Mouse (Mus musculus) MEL (cell line): Measurements from ENCODE around the gene 1500009L16Rik. TPM values are rescaled to one million over a fixed set of nuclear protein-coding genes. Genes with fewer than 3 reads are reported as not detected.

ENCODE experiments used
- DNase-seq: peaks from one replicate; pipeline ENCODE4 v3.0.0; 2011; ENCODE audit warnings: low read depth, low spot score
- H3K27ac ChIP-seq: 2 replicates; pipeline ENCODE4 v1.5.1; 2012; ENCODE audit warnings: low read depth, mild to moderate bottlenecking, control low read depth, low read length, moderate library complexity; ENCODE audit not compliant: control insufficient read depth
- H3K27me3 ChIP-seq, 2 experiments: fragments of 150-350 bp in 1 of 2; sonication (generic) in 1 of 2; 2 replicates each; pipeline ENCODE4 v1.6.1; 2012; ENCODE audit warnings: low read length in 2 of 2, mild to moderate bottlenecking in 2 of 2, improper control_type of control experiment in 1 of 2, moderate library complexity in 1 of 2; ENCODE audit not compliant: insufficient read depth in 2 of 2, control insufficient read depth in 1 of 2
- H3K36me3 ChIP-seq, 2 experiments: 2 replicates each; pipeline ENCODE4 v1.6.1; 2012 to 2014; ENCODE audit warnings: low read length in 2 of 2, improper control_type of control experiment in 1 of 2, inconsistent platforms in 1 of 2, mild to moderate bottlenecking in 1 of 2; ENCODE audit not compliant: insufficient read depth in 2 of 2, control insufficient read depth in 1 of 2
- H3K4me1 ChIP-seq, 2 experiments: fragments of 150-350 bp in 1 of 2; sonication (generic) in 1 of 2; 2 replicates each; pipeline ENCODE4 v1.6.1; 2012; ENCODE audit warnings: low read length in 2 of 2, improper control_type of control experiment in 1 of 2, mild to moderate bottlenecking in 1 of 2; ENCODE audit not compliant: insufficient read depth in 2 of 2, control insufficient read depth in 1 of 2
- H3K4me3 ChIP-seq, 2 experiments: fragments of 150-350 bp in 1 of 2; sonication (generic) in 1 of 2; 2 replicates each; pipeline ENCODE4 v1.5.1; 2012; ENCODE audit warnings: low read depth in 2 of 2, low read length in 2 of 2, mild to moderate bottlenecking in 2 of 2, moderate library complexity in 2 of 2, control low read depth in 1 of 2, improper control_type of control experiment in 1 of 2; ENCODE audit not compliant: control insufficient read depth in 1 of 2, insufficient read depth in 1 of 2
- H3K79me2 ChIP-seq: 2 replicates; pipeline ENCODE4 v1.6.1; 2012; ENCODE audit warnings: mild to moderate bottlenecking, low read length, moderate library complexity; ENCODE audit not compliant: control insufficient read depth, poor library complexity, insufficient read depth
- H3K9ac ChIP-seq: 2 replicates; pipeline ENCODE4 v1.6.1; 2012; ENCODE audit warnings: low read depth, mild to moderate bottlenecking, control low read depth, low read length, moderate library complexity; ENCODE audit not compliant: control insufficient read depth, poor library complexity, severe bottlenecking
- H3K9me3 ChIP-seq: fragments of 150-350 bp; sonication (generic); replicated peaks from 2 replicates; pipeline ENCODE4 v1.6.1; 2012; ENCODE audit warnings: mild to moderate bottlenecking, low read length, improper control_type of control experiment, moderate library complexity; ENCODE audit not compliant: insufficient read depth
- CTCF ChIP-seq, 3 experiments: IDR thresholded peaks in 2 of 3; conservative IDR thresholded peaks in 1 of 3; 2 replicates each; pipeline ENCODE4 v1.5.1; 2011 to 2012; ENCODE audit warnings: low read length in 3 of 3, low read depth in 2 of 3, mild to moderate bottlenecking in 2 of 3, improper control_type of control experiment in 1 of 3, inconsistent platforms in 1 of 3, mixed read lengths in 1 of 3, moderate library complexity in 1 of 3; ENCODE audit not compliant: control insufficient read depth in 1 of 3, insufficient read depth in 1 of 3, poor library complexity in 1 of 3, severe bottlenecking in 1 of 3
- EP300 ChIP-seq, 2 experiments: IDR thresholded peaks; 2 replicates each; pipeline ENCODE4 v1.6.1; 2011; ENCODE audit warnings: improper control_type of control experiment in 2 of 2, low read length in 2 of 2, low read depth in 1 of 2, mild to moderate bottlenecking in 1 of 2
- ETS1 ChIP-seq: IDR thresholded peaks from 2 replicates; pipeline ENCODE4 v1.6.1; 2012; ENCODE audit warnings: low read depth, mild to moderate bottlenecking, inconsistent platforms, low read length, improper control_type of control experiment, moderate library complexity
- GATA1 ChIP-seq: IDR thresholded peaks from 2 replicates; pipeline ENCODE4 v1.6.1; 2011; ENCODE audit warnings: low read depth, low read length, improper control_type of control experiment
- HCFC1 ChIP-seq: IDR thresholded peaks from 2 replicates; pipeline ENCODE4 v1.6.1; 2012; ENCODE audit warnings: low read depth, mild to moderate bottlenecking, inconsistent platforms, low read length, improper control_type of control experiment, moderate library complexity
- JUND ChIP-seq: IDR thresholded peaks from 2 replicates; pipeline ENCODE4 v1.6.1; 2011; ENCODE audit warnings: low read depth, mild to moderate bottlenecking, improper control_type of control experiment, low read length
- KAT2A ChIP-seq: conservative IDR thresholded peaks from 2 replicates; pipeline ENCODE4 v1.6.1; 2012; ENCODE audit warnings: low read depth, low read length, improper control_type of control experiment, inconsistent platforms
- MAX ChIP-seq: IDR thresholded peaks from 2 replicates; pipeline ENCODE4 v1.6.1; 2011; ENCODE audit warnings: low read length, improper control_type of control experiment
- MAZ ChIP-seq: IDR thresholded peaks from 2 replicates; pipeline ENCODE4 v1.6.1; 2012; ENCODE audit warnings: low read depth, mild to moderate bottlenecking, inconsistent platforms, low read length, improper control_type of control experiment
- MEF2A ChIP-seq: IDR thresholded peaks from 2 replicates; pipeline ENCODE4 v1.6.1; 2014; ENCODE audit warnings: low read depth, mild to moderate bottlenecking, inconsistent platforms, low read length, improper control_type of control experiment; ENCODE audit not compliant: poor library complexity, insufficient replicate concordance, severe bottlenecking; ENCODE audit errors: extremely low read depth
- MYB ChIP-seq: IDR thresholded peaks from 2 replicates; pipeline ENCODE4 v1.6.1; 2011; ENCODE audit warnings: mild to moderate bottlenecking, low read depth, low read length, improper control_type of control experiment
- MYC ChIP-seq: IDR thresholded peaks from 2 replicates; pipeline ENCODE4 v1.6.1; 2011; ENCODE audit warnings: low read depth, mild to moderate bottlenecking, low read length, improper control_type of control experiment, moderate library complexity
- NELFE ChIP-seq: IDR thresholded peaks from 2 replicates; pipeline ENCODE4 v1.6.1; 2011; ENCODE audit warnings: low read depth, low read length, improper control_type of control experiment
- POLR2A ChIP-seq, 2 experiments: IDR thresholded peaks; 2 replicates each; pipeline ENCODE4 v1.6.1; 2011 to 2012; ENCODE audit warnings: low read length in 2 of 2, mild to moderate bottlenecking in 2 of 2, control low read depth in 1 of 2, improper control_type of control experiment in 1 of 2, low read depth in 1 of 2, moderate library complexity in 1 of 2; ENCODE audit not compliant: control insufficient read depth in 1 of 2, insufficient read depth in 1 of 2, poor library complexity in 1 of 2
- RAD21 ChIP-seq: IDR thresholded peaks from 2 replicates; pipeline ENCODE4 v1.6.1; 2011; ENCODE audit warnings: mild to moderate bottlenecking, low read depth, low read length, improper control_type of control experiment
- RCOR1 ChIP-seq: IDR thresholded peaks from 2 replicates; pipeline ENCODE4 v1.6.1; 2012; ENCODE audit warnings: low read depth, mild to moderate bottlenecking, inconsistent platforms, low read length, improper control_type of control experiment
- TAL1 ChIP-seq: IDR thresholded peaks from 2 replicates; pipeline ENCODE4 v1.6.1; 2012; ENCODE audit warnings: mild to moderate bottlenecking, inconsistent platforms, low read length, moderate library complexity, mixed read lengths
- TCF12 ChIP-seq: IDR thresholded peaks from 2 replicates; pipeline ENCODE4 v1.6.1; 2014; ENCODE audit warnings: low read depth, mild to moderate bottlenecking, inconsistent platforms, low read length, improper control_type of control experiment, moderate library complexity
- UBTF ChIP-seq: IDR thresholded peaks from 2 replicates; pipeline ENCODE4 v1.6.1; 2012; ENCODE audit warnings: low read depth, mild to moderate bottlenecking, inconsistent platforms, low read length, improper control_type of control experiment, moderate library complexity, borderline replicate concordance; ENCODE audit not compliant: insufficient read depth
- polyA plus RNA-seq, 2 experiments: library from polyadenylated mRNA; stranded (reverse) in 1 of 2; unstranded in 1 of 2; fragments of >175 nt in 1 of 2; fragments of >200 nt in 1 of 2; gene quantifications; 2 replicates each; pipeline versions ENCODE4 v1.2.1 to v1.2.4; 2012; ENCODE audit warnings: low replicate concordance in 2 of 2, low read depth in 1 of 2; ENCODE audit not compliant: insufficient read length in 2 of 2, insufficient read depth in 1 of 2, missing spikeins in 1 of 2
- total RNA-seq: library from RNA; depleted of rRNA; stranded (reverse); fragments of 300-350 nt; gene quantifications from 2 replicates; pipeline ENCODE4 v1.2.3, GENCODE M21; 2012; rRNA removed

Gene 1500009L16Rik
- total and polyA plus RNA-seq, 3 experiments = not detected

- H3K36me3 ChIP-seq = no peaks in the 10 kb centered on the region
- H3K4me1 ChIP-seq = no peaks in the 10 kb centered on the region
- peak; percentile 64 for TF ChIP-seq TAL1
- peak; percentile 54 to 68 for TF ChIP-seq EP300 (IDR thresholded peaks at IDR 0.05; ENCODE audit: low read depth in 1 of 2, low read length in 2 of 2)
- 0 out of 2 replicates have a peak, but pooled peaks have one; percentile 26 for TF ChIP-seq RCOR1
- TF ChIP-seq CTCF (IDR thresholded peaks at IDR 0.05 in 2 of 3, conservative IDR thresholded peaks at IDR 0.05 in 1 of 3; ENCODE audit: control insufficient read depth in 1 of 3, insufficient read depth in 1 of 3, low read depth in 2 of 3, low read length in 3 of 3, poor library complexity in 1 of 3, severe bottlenecking in 1 of 3) = no peak
- TF ChIP-seq GATA1 = peak; percentile 66
- 0 out of 2 replicates have a peak, but pooled peaks have one; percentile 18 for TF ChIP-seq ETS1
- TF ChIP-seq UBTF = no peak
- peak; percentile 41; the same call in 1 of the 2 replicates for TF ChIP-seq TCF12
- no peak for TF ChIP-seq MAZ
- no peaks in the 10 kb centered on the region for H3K79me2 ChIP-seq
- DNase-seq = peak; percentile 57
- H3K9ac ChIP-seq = no peak overlapping the region
- no peak overlapping the region for H3K4me3 ChIP-seq
- no peak overlapping the region for H3K27ac ChIP-seq
- no peaks in the 10 kb centered on the region for H3K27me3 ChIP-seq
- no peaks in the 10 kb centered on the region for H3K9me3 ChIP-seq
Observed at GRCm38 (mm10) chr10:83805201-83805718, 82.6 kb downstream of the 1500009L16Rik start.

GRCm38 (mm10) chr10:83807251-83807650, 84.6 kb downstream of the 1500009L16Rik start:
- Histone ChIP-seq H3K9me3 (no peaks in the 10 kb centered on the region), H3K79me2 (no peaks in the 10 kb centered on the region), H3K27me3 (no peaks in the 10 kb centered on the region; a peak in 1 of 4 replicates), H3K4me3 (no peak overlapping the region), H3K27ac (no peak overlapping the region), H3K4me1 (no peaks in the 10 kb centered on the region), H3K36me3 (no peaks in the 10 kb centered on the region), H3K9ac (no peak overlapping the region)
- TF ChIP-seq KAT2A (no peak), JUND (no peak), EP300 (IDR thresholded peaks at IDR 0.05; ENCODE audit: low read depth in 1 of 2, low read length in 2 of 2) (no peak), NELFE (no peak), RAD21 (no peak), TAL1 (no peak), HCFC1 (no peak), MEF2A (no peak), MYC (no peak), MAX (no peak), GATA1 (no peak), CTCF (IDR thresholded peaks at IDR 0.05 in 2 of 3, conservative IDR thresholded peaks at IDR 0.05 in 1 of 3; ENCODE audit: control insufficient read depth in 1 of 3, insufficient read depth in 1 of 3, low read depth in 2 of 3, low read length in 3 of 3, poor library complexity in 1 of 3, severe bottlenecking in 1 of 3) (no peak), MYB (no peak), POLR2A (IDR thresholded peaks at IDR 0.05; ENCODE audit: control insufficient read depth in 1 of 2, insufficient read depth in 1 of 2, low read depth in 1 of 2, low read length in 2 of 2, poor library complexity in 1 of 2) (no peak), RCOR1 (no peak)
- DNase-seq = no peak

Other genes with a start within 250 kb of the 1500009L16Rik start
- 1.0 and 4.8 TPM in 2 replicates for gene Aldh1l2, start 188.7 kb upstream of the 1500009L16Rik start, total RNA-seq
- 10 to 100 TPM in 1 of 2 experiments, 1 to 10 TPM in 1; 6.7 to 24.0 TPM for gene Aldh1l2, start 188.7 kb upstream of the 1500009L16Rik start, polyA plus RNA-seq
- 16.2 and 18.5 TPM in 2 replicates for gene Washc4, start 179.1 kb upstream of the 1500009L16Rik start, total RNA-seq
- 10 to 100 TPM in 1 of 2 experiments, not detected in 1; 13.6 TPM for gene Washc4, start 179.1 kb upstream of the 1500009L16Rik start, polyA plus RNA-seq
- 0.15 TPM in 1 of 2 replicates, not detected in the other for gene Appl2, start 74.1 kb upstream of the 1500009L16Rik start, total RNA-seq
- under 1 TPM in 1 of 2 experiments, not detected in 1; 0.99 TPM for gene Appl2, start 74.1 kb upstream of the 1500009L16Rik start, polyA plus RNA-seq